Mouse (Mus musculus) heart, postnatal 10 days (tissue): ENCODE measurements around the gene Phf19. TPM values are rescaled to one million over a fixed set of nuclear protein-coding genes. Genes with fewer than 3 reads are reported as not detected.

ENCODE experiments used
- DNase-seq, 2 experiments: peaks; one replicate each; pipeline ENCODE4 v3.0.0; 2021
- intact Hi-C: fragments of 180-260 bp; cut with DNase I; formaldehyde crosslinking; loops from one replicate; pipeline ENCODE4 v1.15.1; 2025
- total RNA-seq, 2 experiments: library from RNA; stranded (reverse); gene quantifications; 2 replicates each; pipeline ENCODE4 v1.2.3; 2021

The Phf19 gene
- total RNA-seq, 2 experiments from 2014 or later: 3.5 to 3.8 TPM

- intact Hi-C loops: loop anchor here (5.0 kb wide), 1 partner anchor 66 kb away; no protein-coding TSS in a partner anchor
- no peak for DNase-seq
Measured at GRCm38 (mm10) chr2:34901726-34902125, 12.1 kb downstream of the Phf19 start.

- intact Hi-C loops: loop anchor here (5.0 kb wide), 1 partner anchor 67 kb away; no protein-coding TSS in a partner anchor
- DNase-seq: no peak
Measured at GRCm38 (mm10) chr2:34900412-34900811, 13.4 kb downstream of the Phf19 start.

GRCm38 (mm10) chr2:34899682-34900081 is 14.1 kb downstream of the Phf19 start:
- intact Hi-C loops: loop anchor here (5.0 kb wide), 1 partner anchor 68 kb away; no protein-coding TSS in a partner anchor
- DNase-seq: no peak

GRCm38 (mm10) chr2:34897820-34898219 is 16.0 kb downstream of the Phf19 start:
- DNase-seq: peak in 1 of 2 experiments; percentile 55
- intact Hi-C loops: no loop called here

GRCm38 (mm10) chr2:34896821-34897460 is 16.9 kb downstream of the Phf19 start:
- no peak for DNase-seq
- intact Hi-C loops: no loop called here

GRCm38 (mm10) chr2:34895503-34896113 is 18.2 kb downstream of the Phf19 start:
- DNase-seq: no peak
- intact Hi-C loops: no loop called here

GRCm38 (mm10) chr2:34893950-34894349 is 19.9 kb downstream of the Phf19 start:
- intact Hi-C loops: no loop called here

GRCm38 (mm10) chr2:34884186-34884585 is 29.6 kb downstream of the Phf19 start:
- no peak for DNase-seq
- intact Hi-C loops: no loop called here

More at GRCm38 (mm10) chr2:34893950-34894349, 19.9 kb downstream of the Phf19 start:
- DNase-seq: no peak

- intact Hi-C loops: no loop called here
- DNase-seq: no peak
Measured at GRCm38 (mm10) chr2:34883190-34883589, 30.6 kb downstream of the Phf19 start.

GRCm38 (mm10) chr2:34882757-34883156 is 31.1 kb downstream of the Phf19 start:
- intact Hi-C loops: no loop called here
- DNase-seq: no peak

- intact Hi-C loops: no loop called here
- no peak for DNase-seq
Measured at GRCm38 (mm10) chr2:34880054-34880453, 33.8 kb downstream of the Phf19 start.

- intact Hi-C loops: loop anchor here (2.0 to 5.0 kb wide), 2 partner anchors 30 to 97 kb away; no protein-coding TSS in a partner anchor
- DNase-seq: no peak
Measured at GRCm38 (mm10) chr2:34874816-34875345, 38.9 kb downstream of the Phf19 start, which contains the start of gene Psmd5. TSS of gene Psmd5 (minus strand) at chr2:34874968.

GRCm38 (mm10) chr2:34874271-34874670 is 39.6 kb downstream of the Phf19 start, which contains the start of gene Cutal:
TSS of gene Cutal (plus strand) at chr2:34874396.
- DNase-seq: peak; percentile 17 to 26
- intact Hi-C loops: loop anchor here (2.0 to 5.0 kb wide), 2 partner anchors 31 to 98 kb away; no protein-coding TSS in a partner anchor

- intact Hi-C loops: loop anchor here (2.0 to 5.0 kb wide), 2 partner anchors 44 to 102 kb away; partner anchors contain the start of gene Fbxw2
- peak; percentile 95 to 96 for DNase-seq
Measured at GRCm38 (mm10) chr2:34870520-34871474, 43.0 kb downstream of the Phf19 start.

GRCm38 (mm10) chr2:34869680-34870079 is 44.1 kb downstream of the Phf19 start:
- peak; percentile 4 to 10 for DNase-seq
- intact Hi-C loops: loop anchor here (2.0 to 5.0 kb wide), 2 partner anchors 43 to 103 kb away; partner anchors contain the start of gene Fbxw2

- intact Hi-C loops: no loop called here
- no peak for DNase-seq
Measured at GRCm38 (mm10) chr2:34857728-34858127, 56.1 kb downstream of the Phf19 start.

GRCm38 (mm10) chr2:34855265-34855664 is 58.6 kb downstream of the Phf19 start:
- intact Hi-C loops: no loop called here

GRCm38 (mm10) chr2:34847702-34848101 is 66.1 kb downstream of the Phf19 start:
- intact Hi-C loops: no loop called here
- no peak for DNase-seq

More at GRCm38 (mm10) chr2:34855265-34855664, 58.6 kb downstream of the Phf19 start:
- DNase-seq: no peak
